Mouse (Mus musculus): ENCODE measurements around the gene Zbtb42.

DNA sequence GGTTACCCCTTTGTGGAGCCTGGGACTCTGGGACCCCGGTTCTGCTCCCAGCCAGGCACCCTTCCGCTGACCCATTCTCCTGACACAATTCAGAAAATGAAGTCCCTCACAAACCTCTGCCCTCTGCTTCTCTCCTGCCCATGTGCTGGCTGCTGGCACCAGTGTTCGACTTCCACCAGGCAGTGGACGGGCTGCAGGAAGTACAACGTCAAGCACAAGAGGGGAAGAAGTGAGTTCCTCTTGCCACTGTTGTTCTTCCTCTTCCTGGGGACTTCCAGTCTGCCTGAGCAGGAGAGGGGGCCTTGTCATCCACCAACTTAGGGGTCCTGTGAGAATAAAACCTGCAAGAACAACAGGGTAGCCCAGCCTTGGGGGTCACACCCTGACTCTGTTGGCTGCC, 45.7 kb upstream of the Zbtb42 start:
- no peak for TF ChIP-seq CTCF (IDR thresholded peaks at IDR 0.05; ENCODE audit: low read depth)
- TF ChIP-seq EP300 (IDR thresholded peaks at IDR 0.05; ENCODE audit: low read depth) = no peak

Measured in liver, postnatal 0 days (tissue).